Mouse (Mus musculus) thymus, postnatal 4 days (tissue): Measurements from ENCODE around the gene Zbtb8os.
"Not testable (repeated sequence)": the region's sequence is repeated elsewhere in the genome, so short reads cannot be mapped to it uniquely, and the experiment has no call there.

Experiments used
- DNase-seq: peaks from one replicate; pipeline ENCODE4 v3.0.0; 2021

Gene Zbtb8os

GRCm38 (mm10) chr4:129334677-129335215 lies 749 bp upstream of the Zbtb8os start:
- DNase-seq, result no peak

GRCm38 (mm10) chr4:129336291-129336690 lies 796 bp downstream of the Zbtb8os start:
- DNase-seq, result peak; percentile 15

- no peak for DNase-seq
Measured at GRCm38 (mm10) chr4:129339743-129340142, 4.2 kb downstream of the Zbtb8os start.

GRCm38 (mm10) chr4:129341888-129342287 lies 6.4 kb downstream of the Zbtb8os start:
- peak; percentile 28 for DNase-seq

- DNase-seq, result no peak
Measured at GRCm38 (mm10) chr4:129342705-129343104, 7.2 kb downstream of the Zbtb8os start.

- DNase-seq, result no peak
Measured at GRCm38 (mm10) chr4:129346481-129347154, 11.1 kb downstream of the Zbtb8os start.

- DNase-seq, result peak; percentile 89
Measured at GRCm38 (mm10) chr4:129350644-129351043, 15.1 kb downstream of the Zbtb8os start.

GRCm38 (mm10) chr4:129351111-129351510 lies 15.6 kb downstream of the Zbtb8os start:
- no peak for DNase-seq

- no peak for DNase-seq
Measured at GRCm38 (mm10) chr4:129353176-129353575, 17.7 kb downstream of the Zbtb8os start.

- peak; percentile 37 for DNase-seq
Measured at GRCm38 (mm10) chr4:129354236-129354635, 18.7 kb downstream of the Zbtb8os start.

- no peak for DNase-seq
Measured at GRCm38 (mm10) chr4:129357613-129358163, 22.2 kb downstream of the Zbtb8os start.

- DNase-seq, result not testable (repeated sequence)
Measured at GRCm38 (mm10) chr4:129362238-129362637, 26.7 kb downstream of the Zbtb8os start.

GRCm38 (mm10) chr4:129362771-129363170 lies 27.3 kb downstream of the Zbtb8os start:
- no peak for DNase-seq

GRCm38 (mm10) chr4:129363463-129363862 lies 28.0 kb downstream of the Zbtb8os start:
- DNase-seq, result no peak

- DNase-seq, result no peak
Measured at GRCm38 (mm10) chr4:129364379-129364778, 28.9 kb downstream of the Zbtb8os start.

- no peak for DNase-seq
Measured at GRCm38 (mm10) chr4:129365224-129365623, 29.7 kb downstream of the Zbtb8os start.

GRCm38 (mm10) chr4:129371391-129371790 lies 35.9 kb downstream of the Zbtb8os start:
- no peak for DNase-seq

- DNase-seq, result peak; percentile 45
Measured at GRCm38 (mm10) chr4:129373202-129373976, 37.9 kb downstream of the Zbtb8os start.

GRCm38 (mm10) chr4:129374219-129374755 lies 38.8 kb downstream of the Zbtb8os start:
- DNase-seq, result no peak

GRCm38 (mm10) chr4:129375000-129375399 lies 39.5 kb downstream of the Zbtb8os start:
- no peak for DNase-seq

GRCm38 (mm10) chr4:129375821-129376220 lies 40.3 kb downstream of the Zbtb8os start:
- DNase-seq, result no peak

GRCm38 (mm10) chr4:129376961-129377545 lies 41.6 kb downstream of the Zbtb8os start:
- DNase-seq, result peak; percentile 68
